Comparison of ENCODE assay signal across 8 mouse cellular contexts in genomic region chr11:121672312-121672989, GRCm38 (mm10). TPM values are rescaled to one million over a fixed set of nuclear protein-coding genes. Genes with fewer than 3 reads are reported as not detected.
A peak's percentile ranks its signal among the peaks of the same experiment; 100 is the strongest.
DNase-seq lines count a peak whose midpoint lies in the region; ATAC-seq and TF ChIP-seq lines count a peak whose summit lies in the region.

No protein-coding gene starts in this region.

- H3K9me3 ChIP-seq in limb, embryonic 15.5 days = no peaks in the 10 kb centered on the region

- no peak for TF ChIP-seq POLR2A in testis, adult 2 months (IDR thresholded peaks at IDR 0.05; ENCODE audit: control insufficient read depth, low read depth, low read length)

- no peaks in the 10 kb centered on the region for H3K27me3 ChIP-seq in testis, adult 2 months (ENCODE audit: control insufficient read depth, insufficient read depth, low read length)
- no peaks in the 10 kb centered on the region for H3K27me3 ChIP-seq in limb, embryonic 15.5 days

- no peak for TF ChIP-seq CTCF in gastrocnemius, adult 2 months (IDR thresholded peaks at IDR 0.05)
- no peak for TF ChIP-seq CTCF in testis, adult 2 months (IDR thresholded peaks at IDR 0.05; ENCODE audit: control insufficient read depth, insufficient read depth, insufficient replicate concordance, low read depth, low read length)

- WGBS in limb, embryonic 15.5 days = 2% methylated on average over 22 of the region's 22 CpGs

- H3K4me2 ChIP-seq in limb, embryonic 15.5 days = peak overlapping the region; percentile 78

- H3K9ac ChIP-seq in limb, embryonic 15.5 days = peak overlapping the region; percentile 57

- no peaks in the 10 kb centered on the region for H3K36me3 ChIP-seq in testis, adult 2 months (ENCODE audit: control insufficient read depth, insufficient read depth, low read length)
- H3K36me3 ChIP-seq in limb, embryonic 15.5 days = peaks cover 6% of the 10 kb centered on the region; the same call in 1 of the 2 replicates

- intact Hi-C loops in gastrocnemius, adult 2 months (cut with DNase I) = no loop called here

- peak; percentile 31; the same call in 1 of the 2 replicates for ATAC-seq in limb, embryonic 15.5 days (ENCODE audit: insufficient number of reproducible peaks, low FRiP score, low TSS enrichment, low read depth)

- DNase-seq in gastrocnemius, adult 2 months = no peak
- DNase-seq in gastrocnemius, postnatal 4 days (ENCODE audit: low spot score in 2 of 2) = no peak
- no peak for DNase-seq in testis, postnatal 10 days (ENCODE audit: low spot score)
- DNase-seq in B cell, adult 2 months = no peak
- DNase-seq in frontal cortex, postnatal 36 days (ENCODE audit: low spot score in 2 of 2) = no peak
- DNase-seq in right cerebral cortex, postnatal 14 days = no peak

- peak overlapping the region; percentile 97 for H3K4me3 ChIP-seq in gastrocnemius, adult 2 months
- H3K4me3 ChIP-seq in testis, adult 2 months (ENCODE audit: control insufficient read depth, low read depth, low read length) = peak overlapping the region; percentile 75
- peak overlapping the region; percentile 69 for H3K4me3 ChIP-seq in limb, embryonic 15.5 days

- peaks cover 5% of the 10 kb centered on the region for H3K4me1 ChIP-seq in testis, adult 2 months (ENCODE audit: control insufficient read depth, insufficient read depth, low read length)
- peaks cover 14% of the 10 kb centered on the region for H3K4me1 ChIP-seq in limb, embryonic 15.5 days

- peak overlapping the region; percentile 94 for H3K27ac ChIP-seq in gastrocnemius, adult 2 months
- peak overlapping the region; percentile 69 for H3K27ac ChIP-seq in testis, adult 2 months (ENCODE audit: control insufficient read depth, insufficient read depth, low read depth, low read length)
- H3K27ac ChIP-seq in limb, embryonic 15.5 days = peak overlapping the region; percentile 94

RNA-seq across cellular contexts. Expression of gene B3gntl1, which starts 0.5 kb away (rescaled TPM):
- total RNA-seq in gastrocnemius, adult 2 months (2021) = 1 to 10 TPM; 2.2 to 3.0 TPM
- total RNA-seq in gastrocnemius, postnatal 4 days (2021) = 1 to 10 TPM; 5.9 to 6.1 TPM
- 7.6 and 9.1 TPM in 2 replicates for polyA plus RNA-seq in testis, adult 2 months (2012; rRNA removed)
- polyA plus RNA-seq in limb, embryonic 15.5 days (2015; fragmentation: Nextera tagmentation; extraction: Ambion mirVana) = 8.4 and 9.5 TPM in 2 replicates

RNA-seq across cellular contexts. Expression of gene Metrnl, which starts 28.9 kb away (rescaled TPM):
- total RNA-seq in gastrocnemius, adult 2 months (2021) = 10 to 100 TPM in 1 of 2 experiments, 1 to 10 TPM in 1; 7.8 to 13.7 TPM
- total RNA-seq in gastrocnemius, postnatal 4 days (2021) = 10 to 100 TPM; 17.8 to 17.9 TPM
- 3.0 and 4.5 TPM in 2 replicates for polyA plus RNA-seq in testis, adult 2 months (2012; rRNA removed)
- 77.1 and 79.7 TPM in 2 replicates for polyA plus RNA-seq in limb, embryonic 15.5 days (2015; fragmentation: Nextera tagmentation; extraction: Ambion mirVana)
